Mouse (Mus musculus): Measurements from ENCODE around the gene Rragd. TPM values are rescaled to one million over a fixed set of nuclear protein-coding genes. Genes with fewer than 3 reads are reported as not detected.

Gene Rragd
- polyA plus RNA-seq, 1 experiment: 9.7 TPM

DNA sequence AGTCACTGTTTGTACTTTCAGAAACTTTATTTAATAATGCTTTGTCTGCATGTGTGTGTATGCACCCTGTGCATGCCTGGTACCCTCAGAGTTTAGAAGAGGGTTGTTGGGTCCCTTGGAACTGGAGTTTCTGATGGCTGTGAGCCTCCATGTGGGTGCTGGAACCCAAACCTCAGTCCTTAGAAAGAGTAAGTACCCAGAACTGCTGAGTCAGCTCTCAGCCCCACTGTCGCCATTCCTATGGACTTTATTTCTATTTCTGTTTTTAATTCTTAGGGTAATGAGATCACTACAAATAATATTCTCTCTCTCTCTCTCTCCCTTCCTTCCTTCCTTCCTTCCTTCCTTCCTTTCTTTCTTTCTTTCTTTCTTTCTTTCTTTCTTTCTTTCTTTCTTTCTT lies 27.2 kb downstream of the Rragd start:
- 94% methylated on average over 1 of the region's 1 CpGs for WGBS
- TF ChIP-seq POLR2A (IDR thresholded peaks at IDR 0.05; ENCODE audit: control insufficient read depth, extremely low read depth, insufficient read depth, low read length, poor library complexity): no peak

DNA sequence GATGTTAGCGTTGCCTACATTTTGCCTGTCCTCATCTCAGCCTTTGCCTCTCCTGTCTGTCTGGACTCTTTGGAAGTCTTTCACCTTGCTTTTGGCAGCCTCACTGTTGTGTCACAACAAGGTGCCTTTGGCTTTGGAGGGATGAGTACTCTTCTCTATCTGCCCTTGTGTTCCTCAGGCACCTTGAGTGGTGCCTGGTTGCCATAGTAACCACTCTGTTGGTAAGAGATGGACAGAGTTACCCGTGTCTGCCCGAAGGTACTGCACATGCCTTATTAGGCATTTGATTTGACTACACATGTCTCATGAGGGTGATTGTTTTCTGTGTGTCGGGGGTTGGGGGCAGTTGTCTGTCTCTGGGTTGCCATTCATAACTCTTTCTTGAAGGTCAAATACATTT lies 29.6 kb downstream of the Rragd start:
- TF ChIP-seq POLR2A (IDR thresholded peaks at IDR 0.05; ENCODE audit: control insufficient read depth, extremely low read depth, insufficient read depth, low read length, poor library complexity): no peak
- no peak for TF ChIP-seq CTCF (IDR thresholded peaks at IDR 0.05; ENCODE audit: borderline replicate concordance, control insufficient read depth, extremely low read depth, insufficient read depth, low read length, poor library complexity)

More for the DNA sequence above, 27.2 kb downstream of the Rragd start:
- H3K27me3 ChIP-seq (ENCODE audit: control insufficient read depth, insufficient read depth, low read length): no peaks in the 10 kb centered on the region
- no peak overlapping the region for H3K4me3 ChIP-seq (ENCODE audit: control insufficient read depth, insufficient read depth, low read length)
- H3K4me1 ChIP-seq (replicated peaks; ENCODE audit: control insufficient read depth, insufficient read depth, low read length): no peaks in the 10 kb centered on the region
- DNase-seq: no peak
- no peak overlapping the region for H3K27ac ChIP-seq (ENCODE audit: control insufficient read depth, insufficient read depth, low read length)
- H3K36me3 ChIP-seq (ENCODE audit: control insufficient read depth, insufficient read depth, low read length): peaks cover 4% of the 10 kb centered on the region; the same call in 1 of the 2 replicates

GRCm38 (mm10) chr4:33018361-33018999 lies 35.6 kb downstream of the Rragd start:
- Histone ChIP-seq H3K4me1 (replicated peaks; ENCODE audit: control insufficient read depth, insufficient read depth, low read length) (no peaks in the 10 kb centered on the region), H3K27ac (ENCODE audit: control insufficient read depth, insufficient read depth, low read length) (no peak overlapping the region), H3K36me3 (ENCODE audit: control insufficient read depth, insufficient read depth, low read length) (no peaks in the 10 kb centered on the region), H3K27me3 (ENCODE audit: control insufficient read depth, insufficient read depth, low read length) (no peaks in the 10 kb centered on the region), H3K4me3 (ENCODE audit: control insufficient read depth, insufficient read depth, low read length) (no peak overlapping the region)
- WGBS: 42% methylated on average over 9 of the region's 9 CpGs
- no peak for TF ChIP-seq POLR2A (IDR thresholded peaks at IDR 0.05; ENCODE audit: control insufficient read depth, extremely low read depth, insufficient read depth, low read length, poor library complexity)
- TF ChIP-seq CTCF (IDR thresholded peaks at IDR 0.05; ENCODE audit: borderline replicate concordance, control insufficient read depth, extremely low read depth, insufficient read depth, low read length, poor library complexity): peak; percentile 74; the same call in 1 of the 2 replicates
- peak; percentile 87 for DNase-seq

More for the DNA sequence above, 29.6 kb downstream of the Rragd start:
- no peaks in the 10 kb centered on the region for H3K4me1 ChIP-seq (replicated peaks; ENCODE audit: control insufficient read depth, insufficient read depth, low read length)
- H3K27me3 ChIP-seq (ENCODE audit: control insufficient read depth, insufficient read depth, low read length): no peaks in the 10 kb centered on the region
- H3K36me3 ChIP-seq (ENCODE audit: control insufficient read depth, insufficient read depth, low read length): no peaks in the 10 kb centered on the region
- H3K27ac ChIP-seq (ENCODE audit: control insufficient read depth, insufficient read depth, low read length): no peak overlapping the region
- no peak overlapping the region for H3K4me3 ChIP-seq (ENCODE audit: control insufficient read depth, insufficient read depth, low read length)
- DNase-seq: no peak
- 86% methylated on average over 4 of the region's 4 CpGs for WGBS

GRCm38 (mm10) chr4:33024420-33024819 lies 41.6 kb downstream of the Rragd start:
- 30% methylated on average over 8 of the region's 8 CpGs for WGBS
- Histone ChIP-seq H3K4me3 (ENCODE audit: control insufficient read depth, insufficient read depth, low read length) (no peak overlapping the region), H3K36me3 (ENCODE audit: control insufficient read depth, insufficient read depth, low read length) (no peaks in the 10 kb centered on the region), H3K27ac (ENCODE audit: control insufficient read depth, insufficient read depth, low read length) (no peak overlapping the region), H3K4me1 (replicated peaks; ENCODE audit: control insufficient read depth, insufficient read depth, low read length) (peaks cover 6% of the 10 kb centered on the region), H3K27me3 (ENCODE audit: control insufficient read depth, insufficient read depth, low read length) (no peaks in the 10 kb centered on the region)
- DNase-seq: no peak
- TF ChIP-seq CTCF (IDR thresholded peaks at IDR 0.05; ENCODE audit: borderline replicate concordance, control insufficient read depth, extremely low read depth, insufficient read depth, low read length, poor library complexity): no peak
- no peak for TF ChIP-seq POLR2A (IDR thresholded peaks at IDR 0.05; ENCODE audit: control insufficient read depth, extremely low read depth, insufficient read depth, low read length, poor library complexity)

DNA sequence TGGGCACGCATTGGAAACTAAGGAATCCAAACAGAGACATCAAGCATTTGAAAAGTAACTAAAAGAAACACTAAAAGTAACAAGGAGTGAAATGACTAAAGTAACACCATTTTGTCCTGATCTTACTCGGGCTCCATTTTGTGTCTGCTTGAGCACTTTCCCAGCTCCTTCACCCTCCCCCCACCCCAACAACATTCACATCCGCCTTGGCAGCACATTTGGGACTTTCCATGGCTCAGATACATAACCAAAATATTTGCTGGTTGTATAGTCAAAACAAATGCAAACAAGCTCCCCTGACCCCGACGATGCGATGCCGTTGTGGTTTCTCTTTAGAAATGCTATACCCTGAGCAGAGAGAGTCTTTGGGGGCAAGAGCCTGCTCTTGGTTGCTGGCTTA lies 46.3 kb downstream of the Rragd start:
- Histone ChIP-seq H3K36me3 (ENCODE audit: control insufficient read depth, insufficient read depth, low read length) (no peaks in the 10 kb centered on the region), H3K27ac (ENCODE audit: control insufficient read depth, insufficient read depth, low read length) (no peak overlapping the region), H3K4me1 (replicated peaks; ENCODE audit: control insufficient read depth, insufficient read depth, low read length) (peaks cover 8% of the 10 kb centered on the region), H3K27me3 (ENCODE audit: control insufficient read depth, insufficient read depth, low read length) (no peaks in the 10 kb centered on the region), H3K4me3 (ENCODE audit: control insufficient read depth, insufficient read depth, low read length) (no peak overlapping the region)
- WGBS: 93% methylated on average over 7 of the region's 7 CpGs
- TF ChIP-seq POLR2A (IDR thresholded peaks at IDR 0.05; ENCODE audit: control insufficient read depth, extremely low read depth, insufficient read depth, low read length, poor library complexity): no peak
- no peak for DNase-seq

DNA sequence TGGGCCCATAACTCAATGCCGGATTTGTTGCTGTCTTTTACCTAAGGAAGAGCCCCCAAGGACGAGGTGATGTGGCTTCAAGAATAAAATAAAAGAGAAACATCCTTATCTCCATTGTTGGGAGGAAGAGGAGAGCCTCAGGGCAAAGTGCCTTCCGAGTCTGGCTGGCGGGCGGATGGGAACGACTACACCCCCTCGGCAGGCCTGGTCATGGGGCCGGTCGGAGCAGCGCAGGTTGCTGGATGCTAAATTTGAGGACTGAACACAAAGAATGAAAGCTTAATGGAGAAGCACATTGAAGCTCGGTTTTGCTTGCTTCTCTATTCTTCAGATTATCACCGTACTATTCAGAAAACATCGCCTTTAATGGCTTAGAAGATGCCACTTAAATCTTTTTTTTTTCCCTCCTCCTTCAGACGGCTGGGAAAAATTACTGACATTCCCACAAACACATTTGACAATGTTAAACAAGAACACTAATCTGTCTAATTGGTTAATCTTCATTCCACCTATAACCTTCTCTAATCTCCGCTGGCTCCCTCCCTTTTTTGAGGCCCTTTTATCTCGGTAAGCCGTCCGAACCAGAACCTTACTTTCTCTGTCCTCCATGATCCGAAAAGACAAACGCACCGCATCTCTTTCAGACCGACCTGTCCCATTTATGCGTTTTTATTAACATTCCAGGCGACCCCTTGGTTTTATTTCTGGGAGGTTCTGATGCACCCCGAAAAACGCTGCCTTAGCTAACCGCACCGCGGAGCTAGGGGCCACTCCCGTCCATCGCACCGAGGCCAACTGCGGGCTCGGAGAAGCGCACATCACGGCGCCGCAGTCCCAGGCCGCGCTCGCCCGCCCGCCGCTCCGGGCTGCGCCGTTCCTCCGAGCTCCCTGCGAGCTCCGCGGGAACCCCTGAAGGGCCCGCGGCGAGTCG lies 47.7 kb downstream of the Rragd start:
- peak overlapping the region; percentile 75 for H3K4me3 ChIP-seq (ENCODE audit: control insufficient read depth, insufficient read depth, low read length)
- no peaks in the 10 kb centered on the region for H3K27me3 ChIP-seq (ENCODE audit: control insufficient read depth, insufficient read depth, low read length)
- H3K36me3 ChIP-seq (ENCODE audit: control insufficient read depth, insufficient read depth, low read length): no peaks in the 10 kb centered on the region
- TF ChIP-seq POLR2A (IDR thresholded peaks at IDR 0.05; ENCODE audit: control insufficient read depth, extremely low read depth, insufficient read depth, low read length, poor library complexity): no peak
- TF ChIP-seq CTCF (IDR thresholded peaks at IDR 0.05; ENCODE audit: borderline replicate concordance, control insufficient read depth, extremely low read depth, insufficient read depth, low read length, poor library complexity): no peak
- DNase-seq: no peak
- no peak overlapping the region; the same call in 1 of the 2 replicates for H3K27ac ChIP-seq (ENCODE audit: control insufficient read depth, insufficient read depth, low read length)
- 17% methylated on average over 55 of the region's 55 CpGs for WGBS
- H3K4me1 ChIP-seq (replicated peaks; ENCODE audit: control insufficient read depth, insufficient read depth, low read length): 0 out of 2 replicates have a peak, but pooled peaks cover 4% of the 10 kb centered on the region

Measured in thymus, adult 2 months (tissue).